Mouse (Mus musculus) olfactory bulb, adult 2 months (tissue): ENCODE measurements around the gene Muc13.

Experiments
- CTCF ChIP-seq: fragments of 200-500 bp; IDR thresholded peaks from 2 replicates; pipeline ENCODE4 v1.5.1; 2012; ENCODE audit warnings: low read depth, mild to moderate bottlenecking, low read length, moderate library complexity; ENCODE audit not compliant: insufficient read depth
- POLR2A ChIP-seq: fragments of 200-500 bp; IDR thresholded peaks from 2 replicates; pipeline ENCODE4 v1.6.1; 2012; ENCODE audit warnings: mild to moderate bottlenecking, low read depth, low read length, moderate library complexity; ENCODE audit not compliant: insufficient read depth

DNA sequence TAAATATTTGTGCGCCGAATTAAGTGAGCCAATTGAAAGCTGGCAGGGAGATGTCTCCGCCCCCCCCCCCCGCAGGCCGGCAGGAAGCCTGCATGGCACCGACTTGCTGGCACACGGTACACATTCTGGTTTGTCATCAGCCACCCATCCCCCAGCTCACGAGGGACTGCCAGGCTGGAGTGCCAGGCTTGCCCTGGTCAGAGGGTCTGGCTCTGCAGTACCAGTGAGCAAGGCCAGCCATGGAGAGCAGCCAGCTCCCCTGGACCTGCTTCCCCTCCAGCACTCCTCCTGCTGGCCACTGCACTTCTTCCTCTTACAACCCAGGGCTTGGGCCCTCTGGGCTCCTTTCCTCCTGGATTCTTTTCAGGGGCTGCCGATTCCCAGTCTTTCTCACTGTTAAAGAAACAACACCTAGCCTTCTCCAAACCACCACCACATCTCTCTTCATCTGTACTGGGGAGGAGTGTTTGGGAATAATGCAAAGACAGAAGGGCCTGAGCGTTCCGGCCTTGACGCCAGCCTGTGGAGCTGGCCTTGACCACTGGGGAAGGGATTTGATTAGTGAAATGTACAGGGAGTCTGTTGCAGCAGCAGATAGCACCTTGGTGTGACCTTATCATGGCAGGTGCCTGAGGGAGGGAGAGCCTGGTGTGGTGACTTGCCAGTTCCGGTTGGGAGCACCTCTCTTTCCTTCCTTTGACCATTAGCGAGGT, 66.3 kb downstream of the Muc13 start:
- TF ChIP-seq CTCF, result no peak
- TF ChIP-seq POLR2A, result no peak
